Mouse (Mus musculus) frontal cortex, adult (tissue): ENCODE results near the gene Mylk4.

Experiments
- ATAC-seq: cut with Nextera tagmentation; 2 replicates; pipeline ENCODE4 v1.9.2; 2017; ENCODE audit warnings: mild to moderate bottlenecking, moderate library complexity, mixed read lengths; ENCODE audit not compliant: low TSS enrichment

Mylk4 gene

DNA sequence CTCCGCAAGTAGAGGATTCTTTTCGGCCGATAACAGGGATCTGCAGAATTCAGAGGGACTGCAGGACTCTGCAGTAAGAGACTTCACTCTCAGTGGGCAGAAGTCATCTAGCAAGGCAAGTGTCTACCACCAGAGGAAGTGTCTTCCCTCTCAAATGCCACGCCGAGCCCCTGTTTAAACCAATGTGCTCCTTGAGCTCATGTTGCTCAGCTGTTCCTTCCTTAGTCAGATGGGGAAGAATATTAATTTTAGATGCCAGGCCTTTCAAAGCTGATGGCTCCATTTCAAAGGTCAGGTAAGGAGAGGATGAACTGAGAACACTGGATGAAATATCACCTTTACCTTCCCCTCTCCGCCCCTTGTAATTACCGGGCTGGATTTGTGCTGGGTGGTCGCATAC lies at the start of gene Mylk4:
Mylk4 (minus strand) TSS at position 139 of the 400 bp plus-strand sequence.
- ATAC-seq: peak; percentile 16; the same call in 1 of the 2 replicates

DNA sequence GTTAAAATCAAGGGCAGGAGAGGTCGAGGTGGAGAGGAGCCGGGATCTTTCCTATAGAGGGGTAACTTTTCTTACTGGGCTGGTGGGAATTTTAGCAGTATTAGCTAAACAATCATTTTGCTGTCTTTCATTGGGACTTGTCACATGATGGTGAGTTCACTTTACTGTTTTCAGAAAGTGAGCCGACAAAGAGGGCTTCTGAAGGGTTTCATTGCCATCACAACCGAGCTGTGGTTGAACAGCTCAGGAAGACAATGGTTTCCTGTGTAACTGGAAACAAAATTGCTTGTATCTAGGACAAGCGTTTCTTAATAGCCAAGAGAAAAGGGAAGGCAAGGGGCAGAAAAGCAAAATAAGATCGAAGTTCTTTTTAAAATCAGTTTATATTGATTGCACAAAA lies 49.5 kb upstream of the Mylk4 start:
- peak; percentile 38; the same call in 1 of the 2 replicates for ATAC-seq

DNA sequence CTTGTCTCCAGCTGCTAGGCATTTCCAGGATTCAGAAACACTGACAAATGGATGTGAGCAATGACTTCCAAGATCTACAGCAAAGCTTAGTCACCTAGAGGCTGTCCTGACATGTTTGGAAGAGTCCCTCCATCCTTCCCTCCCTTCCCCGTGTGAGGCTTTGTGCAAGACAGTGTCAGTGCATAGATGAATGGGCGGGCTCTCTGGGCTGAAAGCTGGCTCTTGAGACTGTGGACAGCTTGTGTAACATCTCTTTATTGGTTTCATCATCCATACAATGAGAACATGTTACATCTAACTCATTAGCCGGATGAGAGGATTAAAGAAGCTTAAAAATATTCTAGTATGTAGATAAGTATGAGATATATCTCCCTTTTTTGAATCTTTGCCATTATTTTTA lies 49.0 kb upstream of the Mylk4 start:
- ATAC-seq: 0 out of 2 replicates have a peak, but pooled peaks have one; percentile 36

DNA sequence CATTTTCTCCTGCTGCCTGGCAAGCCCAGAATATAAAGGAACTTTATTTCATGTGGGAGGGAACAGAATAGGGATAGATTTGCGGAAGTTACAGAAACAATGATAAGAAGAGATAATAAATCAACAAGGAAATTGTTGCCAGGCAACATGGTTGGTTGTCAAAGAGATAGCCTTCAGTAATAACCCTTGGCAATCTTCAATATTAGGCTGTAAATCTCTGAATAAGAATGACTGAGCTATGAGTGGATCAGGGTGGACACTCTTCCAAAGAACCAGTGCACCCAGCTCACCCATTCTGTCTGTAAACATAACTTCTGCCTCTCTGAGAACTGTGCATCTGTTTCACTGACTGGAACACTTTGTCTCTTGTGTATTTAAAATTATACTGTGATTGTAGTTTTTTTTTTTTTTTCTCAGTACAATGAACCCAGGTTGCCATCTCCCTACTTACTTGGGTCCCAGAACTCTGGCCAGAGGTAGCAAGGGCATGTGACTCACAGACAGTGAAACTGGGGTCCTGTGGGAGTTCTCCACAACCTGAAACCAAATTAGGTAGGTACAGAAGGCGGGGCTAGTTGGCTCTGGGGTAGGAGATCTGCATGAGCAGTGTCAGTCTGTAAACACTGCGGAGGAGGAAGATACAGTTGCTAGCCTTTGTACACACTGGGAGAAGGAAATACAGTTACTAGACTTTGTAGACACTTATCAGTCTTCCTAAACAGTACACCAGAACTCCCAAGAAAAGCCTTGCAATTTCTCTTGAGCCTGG lies 47.9 kb upstream of the Mylk4 start:
- no peak for ATAC-seq

DNA sequence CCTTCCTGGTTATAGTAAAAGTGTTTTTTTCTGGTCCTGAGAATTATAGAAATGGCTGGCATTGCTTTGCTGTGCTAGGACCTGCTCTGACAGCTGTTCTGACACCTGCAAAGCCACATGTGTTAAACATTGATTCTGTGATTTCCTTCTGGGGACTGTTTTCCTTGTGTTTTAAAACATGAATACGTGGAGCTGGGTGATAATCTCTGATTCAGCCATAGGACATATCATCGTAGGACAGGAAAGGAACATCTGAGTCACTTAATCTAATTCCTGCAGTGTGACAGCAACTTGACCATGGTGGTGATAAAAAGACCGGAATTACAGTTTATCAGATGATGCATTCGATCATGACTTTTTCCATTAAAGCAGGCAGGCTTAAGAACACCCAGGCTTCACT lies 45.1 kb upstream of the Mylk4 start:
- ATAC-seq: no peak

DNA sequence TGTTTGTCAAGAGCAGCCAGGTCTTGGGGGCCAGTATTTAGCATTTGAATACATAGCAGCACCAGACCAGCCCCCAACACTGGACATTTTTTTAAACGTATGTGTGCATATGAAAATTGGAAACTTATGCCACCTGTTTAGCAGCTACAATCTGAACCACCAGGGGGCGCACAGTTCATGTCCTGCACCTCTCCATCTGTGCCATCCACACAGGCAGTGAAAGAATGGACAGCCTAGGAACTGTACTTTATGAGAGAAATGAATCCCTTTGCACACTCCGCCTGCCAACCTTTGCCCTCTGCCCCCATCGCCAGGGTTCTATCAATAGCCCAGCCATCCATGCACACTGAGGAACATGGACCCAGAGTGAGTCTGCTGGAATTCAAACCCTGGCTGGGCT lies 44.2 kb upstream of the Mylk4 start:
- peak; percentile 63 for ATAC-seq

DNA sequence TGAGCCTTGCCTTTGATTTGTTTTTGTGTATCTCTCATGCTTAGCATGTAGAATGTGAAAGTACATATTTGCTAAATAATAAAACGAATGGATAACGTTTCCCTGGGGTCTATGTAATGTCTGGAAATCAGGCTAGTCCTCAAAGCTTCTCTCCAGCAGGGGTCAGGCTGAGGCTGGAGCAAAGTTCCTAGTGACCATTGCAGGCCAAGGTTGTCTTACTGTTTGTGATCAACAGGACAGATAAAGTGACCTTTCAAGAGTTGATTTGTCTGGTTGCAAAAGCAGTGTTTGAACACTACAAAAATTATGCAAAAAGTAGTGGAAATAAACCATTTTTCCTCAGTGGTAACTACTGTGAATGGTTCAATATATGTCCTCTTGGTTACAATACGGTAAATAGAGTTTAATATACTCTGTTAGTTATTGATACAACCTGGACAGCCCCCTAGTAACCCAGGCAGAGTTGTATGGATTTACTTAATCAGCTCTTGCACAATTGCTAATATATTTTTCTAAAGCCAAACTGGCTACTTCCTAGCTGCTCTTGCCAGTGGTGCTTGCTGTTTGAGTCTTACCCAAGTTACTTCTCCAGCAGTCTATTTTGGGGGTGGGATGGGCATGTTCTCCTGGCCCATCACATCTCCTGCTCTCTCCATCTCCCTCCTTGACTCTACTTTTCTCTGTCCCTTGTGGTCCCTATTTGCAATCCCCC lies 43.5 kb upstream of the Mylk4 start:
- ATAC-seq: no peak

DNA sequence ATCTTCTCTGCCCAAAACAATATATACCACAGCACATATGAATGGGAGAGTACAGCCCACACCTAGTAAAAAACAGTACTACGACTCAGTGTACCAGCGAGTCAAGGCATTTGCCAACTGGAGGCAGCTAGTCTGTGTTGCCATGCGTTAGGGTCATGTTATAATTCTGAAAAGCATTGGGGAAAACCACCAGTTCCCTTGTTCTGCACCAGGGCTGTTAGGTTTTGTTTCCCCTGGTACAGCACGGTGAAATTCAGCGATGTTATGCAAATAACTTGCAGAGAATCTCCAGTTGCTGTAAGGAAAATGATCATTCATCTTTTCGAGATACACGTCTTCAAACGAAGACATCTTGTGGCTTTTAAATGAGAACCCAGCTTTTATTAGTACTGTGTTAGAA lies 41.8 kb upstream of the Mylk4 start:
- no peak for ATAC-seq

DNA sequence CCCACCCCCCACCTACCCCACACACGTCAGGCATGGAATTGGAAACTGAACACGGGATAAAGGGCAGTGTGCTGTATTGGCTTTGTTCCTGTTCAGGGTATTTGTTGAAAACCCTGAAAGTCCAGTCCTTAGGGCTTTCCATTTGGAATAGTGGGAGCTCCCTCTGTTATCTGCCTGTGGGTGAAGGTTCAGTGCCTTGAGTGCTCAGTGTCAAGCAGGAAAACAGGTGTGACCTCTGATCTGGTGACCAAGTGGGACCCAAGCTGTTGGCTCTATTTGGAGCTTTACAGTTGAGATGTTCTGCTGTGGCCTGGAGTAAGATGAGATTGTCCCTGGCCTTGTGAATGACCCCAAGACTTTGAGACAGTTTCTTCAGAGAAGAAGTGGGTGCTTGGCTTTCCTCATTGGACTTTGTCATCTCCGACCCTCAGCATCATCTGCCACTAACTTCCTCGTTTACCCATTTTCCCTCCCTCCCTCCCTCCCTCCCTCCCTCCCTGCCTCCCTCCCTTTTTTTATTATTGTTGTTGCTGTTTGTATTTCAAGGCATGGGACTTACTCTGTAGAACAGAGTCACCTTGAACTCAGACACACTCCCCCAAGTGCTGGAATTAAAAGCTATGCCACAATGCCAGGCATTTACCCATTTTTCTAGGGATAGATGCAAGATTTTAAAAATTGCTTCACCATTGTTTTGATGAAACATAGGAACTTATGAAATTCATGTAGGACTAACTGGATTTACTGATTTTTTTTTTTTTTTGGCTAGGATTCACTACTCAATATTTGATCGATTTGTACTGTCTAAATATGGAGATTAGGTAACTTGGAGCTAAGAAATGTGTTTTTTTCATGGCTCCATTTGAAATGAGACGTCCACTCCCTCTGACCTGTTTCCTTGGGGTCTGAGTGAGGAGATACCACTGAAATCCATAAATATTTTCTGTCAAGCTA lies 40.9 kb upstream of the Mylk4 start:
- ATAC-seq: no peak

DNA sequence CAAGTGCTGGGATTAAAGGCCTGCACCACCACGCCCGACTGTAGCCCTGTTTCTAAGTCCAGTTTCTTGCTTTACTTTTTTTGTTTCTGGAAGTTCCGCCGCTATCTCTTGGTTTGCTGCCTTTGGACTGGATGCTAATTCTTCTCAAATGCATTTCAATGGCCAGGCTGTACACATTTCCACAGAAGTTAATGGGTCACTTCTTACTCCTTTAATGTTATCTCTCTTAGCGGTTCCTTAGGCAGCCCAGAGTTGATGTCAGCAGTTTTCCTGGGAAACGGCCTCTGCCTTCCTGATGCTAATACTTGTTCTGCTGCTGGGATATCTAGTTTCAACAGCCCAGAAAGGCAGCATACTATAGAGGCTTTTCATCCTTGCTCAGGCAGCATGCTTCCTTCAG lies 39.4 kb upstream of the Mylk4 start:
- ATAC-seq: no peak

DNA sequence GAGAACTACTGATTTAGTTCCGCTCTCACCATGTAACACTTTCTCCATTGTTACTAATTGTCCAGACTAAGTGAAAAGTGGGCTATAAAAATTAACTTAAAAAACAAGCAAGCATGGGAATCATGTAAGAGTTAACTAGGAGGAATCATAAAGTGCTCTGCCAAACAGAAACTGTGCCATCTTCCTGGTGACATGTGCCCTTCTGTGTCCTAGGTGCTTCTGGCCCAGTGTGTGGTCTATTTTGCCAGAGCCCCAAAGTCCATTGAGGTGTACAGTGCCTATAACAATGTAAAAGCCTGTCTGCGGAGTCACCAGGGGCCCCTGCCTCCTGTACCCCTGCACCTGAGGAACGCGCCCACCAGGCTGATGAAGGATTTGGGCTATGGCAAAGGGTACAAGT lies 37.9 kb upstream of the Mylk4 start:
- no peak for ATAC-seq

DNA sequence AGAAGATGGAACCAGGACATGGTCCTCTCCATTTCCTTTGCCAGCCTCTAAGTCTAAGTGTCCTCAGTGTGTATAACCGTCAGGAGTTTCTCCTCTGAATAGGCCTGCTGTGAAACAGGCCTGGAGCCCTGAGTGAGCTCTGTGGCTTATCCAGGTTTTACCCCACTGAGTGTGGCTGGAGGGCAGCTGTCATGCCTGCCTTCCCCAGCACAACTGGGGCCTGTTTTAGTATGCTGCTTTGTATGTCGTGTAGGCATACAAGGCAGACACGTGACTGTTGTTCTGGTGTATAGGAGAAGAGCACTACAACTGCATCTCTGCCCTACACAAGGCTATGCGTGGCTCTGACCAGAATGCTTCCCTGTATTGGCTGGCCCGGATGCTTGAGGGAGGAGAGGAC lies 36.2 kb upstream of the Mylk4 start:
- no peak for ATAC-seq

DNA sequence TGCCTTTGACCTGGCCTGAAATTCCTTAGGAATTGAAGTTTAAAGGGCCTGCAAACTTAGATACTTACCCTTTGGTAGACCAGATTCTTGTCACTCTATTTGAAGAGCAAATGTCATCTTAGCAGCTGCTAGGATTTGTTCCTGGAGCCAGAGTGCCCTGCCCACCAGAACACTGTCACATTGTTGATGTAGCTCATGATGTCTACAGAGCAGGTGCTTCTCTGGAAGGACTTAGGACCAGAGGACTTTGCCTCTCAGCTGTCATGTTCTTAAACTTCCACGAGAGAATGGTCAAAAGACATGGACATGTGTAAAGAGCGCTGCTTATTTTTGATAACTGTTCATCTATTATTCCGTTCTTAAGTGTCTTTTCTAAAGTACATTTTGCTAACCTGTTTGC lies 35.5 kb upstream of the Mylk4 start:
- ATAC-seq: no peak

DNA sequence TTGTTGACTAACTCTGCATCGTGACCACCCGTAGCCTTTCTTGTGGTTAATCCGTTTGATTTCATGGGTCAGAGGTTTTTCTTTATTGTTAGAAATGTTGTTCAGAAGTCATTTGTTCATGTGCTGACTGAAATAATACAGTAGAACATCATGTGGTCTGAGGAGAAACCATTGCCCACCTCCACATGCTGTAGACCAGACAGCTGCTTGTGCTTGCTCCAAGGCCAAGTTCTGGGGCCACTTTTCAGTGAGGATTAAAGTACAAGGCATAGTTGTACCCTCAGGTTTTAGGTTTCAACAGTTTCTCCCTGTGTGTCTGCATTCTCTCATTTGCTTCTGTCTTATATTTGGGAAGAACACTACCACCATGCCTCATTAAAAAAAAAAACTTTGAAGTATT lies 23.9 kb upstream of the Mylk4 start:
- no peak for ATAC-seq

DNA sequence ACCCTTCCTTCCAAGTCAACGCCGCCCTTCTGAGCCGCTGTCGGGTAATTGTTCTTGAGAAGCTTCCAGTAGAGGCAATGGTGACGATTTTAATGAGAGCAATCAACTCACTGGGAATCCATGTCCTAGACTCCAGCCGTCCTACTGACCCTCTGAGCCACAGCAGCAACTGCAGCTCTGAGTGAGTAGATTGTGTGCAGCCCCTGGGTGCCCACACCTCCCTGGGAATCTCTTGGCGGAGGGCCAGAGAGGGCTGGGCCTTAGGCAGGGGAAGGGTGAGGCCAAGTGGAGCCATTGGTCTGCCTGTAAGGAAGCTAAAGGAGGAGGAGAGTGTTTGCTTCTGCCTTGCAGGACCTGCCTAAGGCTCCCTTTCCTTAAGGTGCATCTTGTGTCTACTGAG lies 23.1 kb upstream of the Mylk4 start:
- no peak for ATAC-seq

DNA sequence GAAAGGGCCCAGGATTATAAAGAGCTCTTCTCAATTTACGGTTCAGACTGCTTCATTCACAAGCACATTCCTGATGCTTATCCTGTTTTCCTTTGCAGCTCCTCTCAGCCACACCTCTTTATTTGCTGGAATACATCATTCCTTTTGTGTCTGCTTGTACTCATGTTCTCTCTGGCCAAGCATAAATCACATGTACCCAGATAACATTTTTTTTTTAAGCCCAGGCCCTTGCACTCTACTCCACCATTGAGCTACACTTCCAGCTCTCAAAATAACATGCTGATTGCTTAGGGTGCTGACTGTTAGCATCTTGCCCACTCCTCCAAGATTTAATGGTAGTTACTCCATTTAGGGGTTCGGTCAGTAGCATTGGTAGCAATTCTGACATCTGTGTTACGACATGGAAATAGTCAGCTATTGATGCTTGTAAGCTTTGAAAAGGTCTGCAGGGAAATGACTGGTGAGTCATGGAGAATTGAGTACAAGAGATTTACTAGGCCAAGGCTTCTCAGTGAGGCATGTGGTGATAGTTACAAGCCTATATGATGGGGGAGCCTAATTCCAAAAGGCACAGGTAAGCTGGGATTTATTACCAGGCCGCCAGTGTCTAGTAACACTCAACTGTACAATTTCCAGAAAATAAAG lies 20.1 kb upstream of the Mylk4 start:
- no peak for ATAC-seq

DNA sequence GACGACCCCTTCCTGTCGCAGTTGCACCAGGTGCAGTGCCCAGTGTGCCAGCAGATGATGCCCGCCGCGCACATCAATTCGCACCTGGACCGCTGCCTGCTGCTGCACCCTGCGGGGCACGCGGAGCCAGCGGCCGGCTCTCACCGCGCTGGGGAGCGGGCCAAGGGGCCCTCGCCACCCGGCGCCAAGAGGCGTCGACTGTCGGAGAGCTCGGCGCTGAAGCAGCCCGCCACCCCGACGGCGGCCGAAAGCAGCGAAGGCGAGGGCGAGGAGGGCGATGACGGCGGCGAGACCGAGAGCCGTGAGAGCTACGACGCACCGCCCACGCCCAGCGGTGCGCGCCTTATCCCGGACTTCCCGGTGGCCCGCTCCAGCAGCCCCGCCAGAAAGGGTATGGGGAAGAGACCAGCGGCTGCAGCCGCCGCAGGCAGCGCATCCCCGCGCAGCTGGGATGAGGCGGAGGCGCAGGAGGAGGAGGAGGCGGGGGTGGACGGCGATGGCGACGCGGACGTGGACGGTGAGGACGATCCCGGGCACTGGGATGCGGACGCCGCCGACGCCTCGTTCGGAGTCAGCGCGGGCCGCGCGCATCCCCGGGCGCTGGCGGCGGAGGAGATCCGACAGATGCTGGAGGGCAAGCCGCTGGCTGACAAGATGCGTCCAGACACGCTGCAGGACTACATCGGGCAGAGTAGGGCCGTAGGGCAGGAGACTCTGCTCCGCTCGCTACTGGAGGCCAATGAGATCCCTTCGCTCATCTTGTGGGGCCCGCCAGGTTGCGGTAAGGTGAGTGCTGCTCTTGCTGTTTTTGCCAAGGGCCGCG lies 18.7 kb upstream of the Mylk4 start, which contains the start of gene D930007J09Rik:
D930007J09Rik (minus strand) TSS at position 591 of the 823 bp plus-strand sequence.
- ATAC-seq: peak; percentile 48

DNA sequence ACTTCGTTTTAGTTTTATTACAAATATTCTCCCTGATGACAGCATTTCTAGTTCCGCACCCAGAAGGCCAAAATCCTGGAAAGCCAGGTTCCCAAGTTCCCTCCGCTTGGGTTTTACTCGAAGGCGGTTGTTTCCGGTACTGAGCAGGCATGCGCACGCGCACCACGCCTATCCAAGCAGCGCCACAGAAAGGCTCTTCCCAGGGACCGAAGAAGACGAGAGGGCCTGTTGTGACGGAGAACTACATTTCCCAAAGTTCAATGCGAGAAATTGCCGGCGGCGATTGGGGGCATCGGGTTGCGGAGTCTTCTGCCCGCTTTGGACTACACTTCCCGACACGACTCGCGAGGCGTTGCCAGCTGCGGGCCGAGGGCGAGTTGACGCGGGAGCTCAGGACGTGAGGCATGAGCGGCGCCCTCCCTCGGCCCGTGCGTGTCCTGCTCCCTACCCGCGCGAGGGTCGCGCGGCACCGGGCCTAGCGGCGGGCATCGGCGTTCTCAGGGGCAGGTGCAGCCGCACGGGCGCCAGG lies 18.0 kb upstream of the Mylk4 start, which contains the start of gene Wrnip1:
Wrnip1 (plus strand) TSS at position 346 of the 529 bp plus-strand sequence.
- peak; percentile 94 for ATAC-seq

DNA sequence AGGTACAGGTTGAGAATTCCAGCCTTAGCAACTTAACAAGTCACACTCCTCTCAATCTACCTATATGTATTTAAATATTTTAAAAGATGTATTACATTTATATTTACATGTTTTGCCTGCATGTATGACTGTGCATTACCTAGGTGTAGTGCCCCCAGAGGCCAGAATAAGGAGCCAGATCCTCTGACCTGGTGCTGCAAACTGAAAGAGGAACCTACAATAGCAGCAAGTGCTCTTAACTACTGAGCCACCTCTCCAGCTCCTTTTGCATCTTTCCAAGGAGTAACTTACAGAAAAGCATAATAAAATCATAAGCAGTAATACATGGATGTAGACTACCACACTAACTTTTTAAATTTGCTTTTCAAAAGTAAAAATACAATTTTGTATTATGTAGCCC lies 17.1 kb upstream of the Mylk4 start:
- ATAC-seq: no peak

DNA sequence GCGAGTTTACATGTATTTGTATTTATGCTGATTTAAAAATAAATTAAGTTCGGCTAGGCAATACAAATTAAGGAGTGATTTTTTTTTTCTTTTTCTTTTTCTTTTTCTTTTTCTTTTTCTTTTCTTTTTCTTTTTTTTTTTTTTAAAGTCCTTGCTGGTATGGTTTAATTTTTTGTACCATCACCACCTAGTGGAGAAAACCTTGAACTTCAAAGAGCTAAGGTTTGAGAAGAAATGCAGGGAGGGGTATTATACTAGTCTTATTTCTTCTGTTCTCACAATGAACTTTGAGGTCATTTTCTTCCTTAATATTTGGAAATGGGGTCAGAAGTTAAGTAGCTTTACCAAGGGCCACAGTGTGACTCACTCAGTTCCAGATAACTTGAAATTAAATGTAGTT lies 15.4 kb upstream of the Mylk4 start:
- ATAC-seq: no peak
